Mouse (Mus musculus) telencephalon, adult 2 months (tissue): ENCODE results near the gene Plcb3.

ENCODE experiments used
- DNase-seq: peaks from one replicate; pipeline ENCODE4 v3.0.0-alpha.2; 2011; ENCODE audit warnings: low read depth, low spot score

Plcb3 gene

DNA sequence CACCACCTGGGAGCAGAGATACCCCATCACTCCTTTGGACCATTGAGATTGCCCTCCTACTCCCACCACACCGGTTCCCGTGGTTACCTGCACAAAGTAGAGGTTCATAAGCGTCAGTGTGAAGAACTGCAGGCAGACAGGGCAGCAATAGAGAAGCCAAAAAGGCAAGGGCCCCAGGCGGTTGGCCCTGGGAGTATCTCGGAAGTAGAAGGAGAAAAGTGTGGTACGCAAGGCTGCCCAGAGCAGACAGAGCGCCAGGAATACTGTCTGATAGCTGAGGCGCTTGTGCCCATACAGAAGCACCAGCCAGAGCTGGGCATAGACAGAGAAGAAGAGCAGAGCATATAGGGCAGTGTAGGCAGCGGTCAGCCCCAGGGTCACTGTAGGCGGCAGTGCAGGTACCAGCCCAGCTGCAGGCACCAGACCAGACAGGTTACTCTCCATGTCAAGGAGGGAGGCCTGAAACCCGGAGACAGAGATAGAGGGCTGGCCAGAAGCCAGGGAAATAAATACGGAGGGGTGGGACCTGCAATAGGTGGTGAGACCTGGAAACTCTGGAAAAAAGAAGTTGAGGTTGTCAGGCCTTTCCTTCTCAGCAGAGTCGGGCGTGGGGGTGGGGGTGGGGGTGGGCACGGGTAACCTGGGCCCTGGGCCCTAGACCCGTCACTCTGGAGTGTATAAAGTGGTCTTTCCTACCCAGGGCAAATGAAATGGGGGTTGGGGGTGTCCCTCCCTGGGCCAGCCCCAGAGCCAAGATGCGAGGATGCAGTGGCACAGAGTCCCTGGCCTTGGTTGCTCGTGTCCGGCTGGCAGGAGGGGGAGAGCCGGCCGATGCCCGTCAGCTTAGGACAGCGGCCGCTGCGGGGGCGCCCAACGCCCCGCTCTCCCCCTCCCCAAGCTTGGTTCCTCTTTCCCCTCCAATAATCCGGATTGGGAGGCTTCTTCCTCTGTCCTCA lies 35.6 kb downstream of the Plcb3 start:
- no peak for DNase-seq

DNA sequence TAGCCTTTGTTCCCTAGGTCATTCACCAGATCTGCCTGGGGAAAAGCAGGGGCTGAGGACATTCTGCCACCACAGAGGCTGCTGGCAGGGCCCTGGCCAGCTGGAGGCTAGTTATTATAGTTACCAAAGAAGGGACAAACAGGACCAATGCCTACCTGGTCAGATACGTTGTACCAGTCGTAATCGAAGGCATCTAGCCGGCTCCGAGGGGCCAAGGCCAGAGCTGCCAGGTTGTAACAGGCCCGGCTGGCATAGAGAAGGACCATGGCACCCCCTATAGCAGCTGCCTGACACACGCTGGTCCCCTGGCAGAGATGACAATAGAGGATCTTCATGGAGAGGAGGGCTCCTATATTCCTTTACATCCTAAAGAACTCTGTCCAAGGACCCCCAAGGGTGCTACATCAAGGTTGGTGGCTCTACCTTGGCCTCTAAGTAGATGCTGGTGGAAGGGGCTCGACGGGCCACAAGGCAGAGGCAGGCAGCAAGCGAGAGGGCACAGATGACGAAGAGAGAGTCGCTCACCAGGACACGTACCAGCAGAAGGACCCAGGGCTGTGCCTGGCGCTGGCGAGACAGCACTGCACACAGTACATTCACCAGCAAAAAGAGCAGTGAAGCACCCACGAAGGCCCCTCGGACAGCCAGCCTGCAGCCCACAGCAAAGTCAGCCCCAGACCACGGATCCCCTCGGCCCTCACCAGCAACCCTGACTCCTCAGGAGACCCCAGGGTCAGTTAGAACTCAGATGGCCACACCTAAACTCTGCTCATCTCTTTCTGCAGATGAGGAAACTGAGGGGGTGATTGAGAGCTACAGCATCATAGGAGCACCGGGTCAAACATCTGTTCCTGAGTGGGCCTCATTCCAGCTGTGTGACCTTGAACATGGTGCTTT lies 36.9 kb downstream of the Plcb3 start:
- no peak for DNase-seq

DNA sequence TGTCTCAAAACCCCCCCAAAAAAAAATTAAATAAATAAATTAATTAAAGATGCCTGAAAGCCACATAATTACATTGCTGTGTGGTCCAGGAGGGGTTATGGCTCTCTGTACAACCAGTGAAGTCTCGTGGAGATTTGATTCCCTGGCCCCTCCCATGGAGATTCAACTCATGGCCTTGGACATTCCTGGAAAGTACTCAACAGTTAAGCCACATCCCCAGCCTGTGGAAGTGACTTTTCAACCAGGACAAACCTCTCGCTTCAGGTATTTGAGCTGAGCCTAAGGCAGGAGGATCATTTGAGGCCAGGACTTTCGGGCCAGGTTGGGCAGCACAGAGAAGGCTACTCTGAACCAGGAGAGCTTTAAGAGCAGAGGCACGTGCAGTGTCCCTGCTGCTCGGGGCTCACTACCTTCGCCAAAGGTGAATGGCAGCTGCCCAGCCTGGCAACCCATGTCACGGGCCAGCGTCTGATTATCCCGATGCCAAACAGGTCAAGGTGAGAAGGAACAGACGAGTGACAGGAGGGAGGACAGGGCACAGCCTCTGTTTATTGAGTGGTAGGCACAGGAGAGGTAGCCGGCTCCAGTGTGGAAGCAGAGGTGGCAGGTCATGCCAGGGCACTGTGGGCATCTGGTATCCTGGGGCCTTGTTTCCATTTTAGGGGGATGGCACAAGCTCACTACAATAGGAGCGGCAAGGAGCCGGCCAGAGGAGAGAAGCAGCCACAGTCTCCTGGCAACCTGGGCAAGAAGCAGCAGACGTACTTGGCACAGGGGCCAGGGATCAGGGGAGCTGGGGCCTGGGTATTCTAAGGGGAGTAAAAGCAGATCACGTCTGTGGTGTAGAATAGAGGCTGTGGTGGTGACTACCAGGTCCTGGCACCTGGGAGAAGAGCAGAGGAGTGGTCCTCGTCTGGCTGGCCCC lies 38.5 kb downstream of the Plcb3 start:
- DNase-seq = no peak

DNA sequence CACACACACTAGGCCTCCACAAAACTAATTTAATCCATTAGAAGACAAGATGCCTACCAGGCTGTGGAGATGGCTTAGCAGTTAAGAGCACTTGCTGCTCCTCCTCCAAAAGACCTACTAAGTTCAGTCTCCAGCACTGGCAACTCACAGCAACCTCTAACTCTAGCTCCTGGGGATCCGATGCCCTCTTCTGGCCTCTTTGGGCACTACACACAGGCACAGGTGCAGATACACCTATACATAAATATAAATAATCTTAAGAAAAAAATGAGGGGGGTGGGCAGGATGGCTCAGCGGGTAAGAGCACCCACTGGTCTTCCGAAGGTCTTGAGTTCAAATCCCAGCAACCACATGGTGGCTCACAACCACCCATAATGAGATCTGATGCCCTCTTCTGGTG lies 40.0 kb downstream of the Plcb3 start:
- no peak for DNase-seq

DNA sequence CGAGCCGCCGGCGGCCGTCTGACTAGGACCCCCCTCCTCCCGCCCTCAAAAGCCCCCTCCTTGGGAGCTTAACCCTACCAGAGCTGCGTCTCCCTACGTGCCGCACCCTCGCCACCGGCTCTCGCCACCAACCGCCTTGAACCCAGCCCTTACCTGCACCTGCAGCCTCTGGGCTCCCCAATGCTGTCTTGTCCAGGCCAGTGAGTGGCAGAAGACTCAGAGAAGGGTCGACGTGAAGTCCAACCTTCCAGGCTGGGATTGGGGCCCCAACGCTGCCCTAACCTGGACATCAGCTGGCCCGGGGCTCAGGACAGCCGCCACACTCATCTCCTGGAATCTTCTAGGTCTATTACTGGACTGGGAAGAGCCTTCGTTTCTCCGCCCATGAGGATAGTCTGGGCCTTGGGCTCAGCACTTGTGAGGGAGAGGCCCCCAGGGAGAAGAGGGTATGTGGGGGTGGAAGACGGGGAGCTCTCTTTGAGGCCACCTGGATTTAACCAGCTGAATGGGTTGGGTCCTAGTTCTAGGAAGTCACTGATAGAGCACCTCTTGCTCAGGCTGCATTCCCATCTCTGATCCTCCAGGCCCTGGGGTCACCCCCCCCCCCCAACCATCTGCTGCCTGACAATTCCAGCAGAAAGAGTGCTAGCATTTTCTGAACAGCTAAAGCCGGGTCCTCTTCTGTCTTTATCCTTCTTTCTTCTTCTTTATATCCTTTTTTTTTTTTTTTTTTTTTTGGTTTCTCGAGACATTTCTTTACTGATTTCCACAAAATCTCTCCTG lies 41.9 kb downstream of the Plcb3 start, which contains the start of gene Kcnk4:
Gene Kcnk4, minus strand, starts transcription at position 321 of the 783 bp plus-strand sequence.
- DNase-seq = no peak

DNA sequence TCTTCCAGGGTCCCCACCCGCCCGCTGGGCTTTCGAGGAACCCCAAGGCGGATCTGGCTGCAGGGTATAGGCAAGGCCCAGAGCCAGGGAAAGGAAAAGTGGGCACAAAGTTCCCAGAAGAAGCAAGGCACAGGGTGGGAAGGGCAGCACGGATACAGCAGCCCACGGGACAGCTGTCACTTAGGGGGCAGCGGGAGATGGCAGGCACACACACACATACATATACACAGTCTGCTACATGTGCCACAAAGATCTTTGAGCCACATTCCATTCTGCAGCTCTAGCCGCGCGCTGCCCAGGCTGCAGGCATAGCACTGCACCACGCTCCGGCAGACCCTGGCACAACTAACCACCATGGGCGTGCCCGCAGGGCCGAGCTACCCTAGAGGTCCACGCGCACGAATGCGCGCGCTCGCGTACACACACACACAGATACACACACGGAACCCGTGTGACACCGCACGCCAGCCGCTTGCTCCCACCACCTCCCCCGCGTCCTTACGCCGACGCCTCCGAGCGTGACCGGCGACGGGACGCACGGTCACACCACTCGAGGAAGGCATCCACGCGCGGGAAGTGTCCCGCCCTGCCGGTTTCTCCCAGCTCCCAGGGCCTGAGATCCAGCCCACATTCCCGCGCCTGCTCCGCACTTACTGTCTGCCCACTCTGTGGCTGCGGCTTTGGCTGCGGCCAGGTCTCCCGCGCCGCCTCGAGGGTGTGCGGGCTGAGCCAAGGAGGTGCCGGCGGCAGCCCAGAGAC lies 42.7 kb downstream of the Plcb3 start:
- DNase-seq = no peak

DNA sequence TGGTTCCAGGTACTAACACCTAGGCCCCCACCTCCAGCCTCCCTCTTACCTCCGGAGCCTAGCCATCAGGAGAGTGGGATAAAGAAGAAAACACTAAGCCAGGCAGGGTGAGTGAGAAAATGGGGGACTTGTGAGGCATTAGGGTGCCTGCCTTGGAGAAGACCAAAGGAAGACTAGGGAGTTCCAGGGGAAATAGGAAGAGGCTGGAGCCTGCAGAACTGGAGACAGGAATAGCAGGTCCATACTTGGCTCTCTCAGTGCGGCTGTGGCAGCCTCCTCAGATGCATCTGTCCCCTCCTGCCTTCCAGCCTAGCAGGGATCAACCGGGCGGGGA lies 43.2 kb downstream of the Plcb3 start:
- DNase-seq = no peak

DNA sequence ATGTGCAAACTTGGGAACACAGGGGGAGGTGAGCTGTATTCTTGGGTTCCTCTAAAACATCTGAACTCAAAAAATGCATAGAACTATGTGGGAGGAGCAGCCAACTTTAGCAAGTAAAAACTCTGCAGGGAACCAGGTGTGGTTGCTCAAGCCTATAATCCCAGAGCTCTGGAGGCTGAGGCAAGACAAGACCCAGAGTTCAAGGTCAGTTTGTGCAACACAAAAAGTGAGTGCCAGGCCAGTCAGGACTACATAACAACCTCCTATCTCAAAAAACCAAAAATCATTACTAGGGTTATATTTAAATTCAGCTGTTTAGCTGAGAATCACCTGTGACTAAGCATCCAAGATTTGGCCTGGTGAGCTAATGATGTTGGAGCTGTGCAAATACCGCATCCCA lies 44.3 kb downstream of the Plcb3 start:
- no peak for DNase-seq

DNA sequence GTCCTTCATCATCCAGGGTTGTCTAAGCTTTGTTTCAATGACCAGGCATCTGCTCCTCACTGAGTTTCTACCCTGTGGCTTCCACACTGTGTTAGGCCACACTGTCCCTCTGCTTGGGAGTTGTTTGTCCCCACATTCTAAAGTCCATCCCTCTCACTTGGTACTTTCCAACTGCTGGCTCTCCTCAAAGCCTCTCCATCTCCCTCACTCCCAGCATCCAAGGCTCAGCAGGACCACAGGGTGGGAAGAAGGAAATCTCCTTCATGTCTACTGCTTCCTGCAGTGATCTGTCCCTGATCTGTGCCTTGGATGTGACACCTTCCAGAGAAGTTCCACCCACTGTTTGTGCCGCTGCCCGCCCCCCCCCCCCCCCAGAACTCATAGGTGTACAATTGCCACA lies 45.3 kb downstream of the Plcb3 start:
- no peak for DNase-seq

DNA sequence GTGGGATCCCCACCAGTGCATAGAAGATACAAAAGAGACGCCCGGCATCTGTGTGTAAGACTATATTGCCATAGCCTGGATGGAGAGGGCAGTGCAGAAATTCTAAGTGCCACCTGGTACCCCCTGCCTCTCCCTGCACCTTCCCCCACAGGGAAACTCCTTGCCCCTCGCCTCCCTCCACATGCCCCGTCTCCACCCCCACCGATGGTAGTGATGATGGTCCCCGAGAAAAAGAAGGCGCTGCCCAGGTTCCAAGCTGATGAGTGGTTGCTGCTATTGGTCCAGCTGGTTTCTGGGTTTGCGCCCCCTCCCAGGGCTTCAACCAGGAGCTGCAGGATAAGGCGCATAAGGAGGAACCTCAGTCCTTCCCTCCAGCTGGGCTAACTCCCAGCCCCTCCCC lies 48.2 kb downstream of the Plcb3 start:
- no peak for DNase-seq

DNA sequence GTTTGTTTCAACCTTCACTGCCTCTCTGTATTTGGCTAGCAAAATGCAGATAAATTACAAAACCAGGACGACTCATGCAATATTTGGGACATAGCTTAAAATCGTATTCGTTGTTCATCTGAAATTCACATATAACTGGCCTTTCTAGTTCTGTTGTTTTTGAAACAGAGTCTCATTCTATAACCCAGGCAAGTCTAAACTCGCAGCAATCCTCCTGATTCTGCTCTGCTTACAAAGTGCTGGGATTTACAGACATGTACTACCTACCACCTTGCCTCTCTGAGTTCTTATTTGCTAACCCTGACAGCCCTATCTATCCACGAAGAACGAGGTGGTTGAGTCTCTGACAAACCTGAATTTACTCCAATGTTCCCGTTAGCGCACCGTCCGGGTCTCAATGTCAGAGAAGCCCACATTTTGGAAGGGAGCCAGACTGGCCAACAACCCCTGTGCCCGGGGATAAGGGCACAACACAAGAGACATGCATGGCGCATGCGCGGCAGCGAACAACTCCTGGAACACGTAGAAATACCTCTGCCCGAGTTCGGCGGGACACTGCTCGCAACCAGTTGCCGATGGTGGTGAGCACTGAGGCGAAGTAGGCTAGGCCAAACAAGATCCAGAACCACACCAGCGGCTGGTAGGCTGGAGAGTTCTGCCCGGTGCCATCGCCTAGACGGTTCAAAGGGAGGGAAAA lies 49.6 kb downstream of the Plcb3 start:
- no peak for DNase-seq

DNA sequence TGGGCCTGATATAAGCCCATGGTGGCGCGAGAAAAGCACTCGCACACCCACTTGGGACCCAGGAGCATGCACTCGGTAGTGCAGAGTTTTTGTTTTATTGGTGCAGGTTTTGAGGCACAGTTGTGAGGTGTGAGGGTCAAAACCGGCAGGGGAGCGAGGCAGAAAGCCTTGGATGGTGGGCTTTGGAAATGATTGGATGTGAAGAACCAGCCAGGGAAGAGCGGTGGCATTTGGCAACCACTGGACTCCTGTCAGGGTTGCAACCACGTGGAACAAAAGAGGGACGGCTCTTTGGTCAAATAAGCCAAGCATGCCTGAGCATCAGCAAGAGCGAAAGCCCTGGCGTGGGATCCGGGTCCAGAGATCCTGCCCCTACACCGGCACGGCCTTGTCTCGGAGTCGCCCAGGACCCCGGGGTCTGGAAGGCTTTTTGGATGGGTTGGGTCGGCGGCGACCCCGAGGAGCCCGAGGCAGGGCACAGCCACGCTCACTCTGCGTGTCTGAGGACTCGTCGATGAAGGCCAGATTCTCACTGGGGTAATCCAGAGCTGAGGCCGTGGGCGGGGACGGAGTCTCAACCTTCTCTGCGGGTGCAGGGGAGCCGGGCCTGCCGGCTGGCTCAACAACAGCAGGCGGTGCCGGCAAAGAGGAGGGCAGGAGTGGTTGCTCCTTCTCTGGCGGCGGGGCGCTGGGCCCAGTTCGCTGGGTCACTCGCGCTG lies 50.5 kb downstream of the Plcb3 start:
- DNase-seq = no peak

DNA sequence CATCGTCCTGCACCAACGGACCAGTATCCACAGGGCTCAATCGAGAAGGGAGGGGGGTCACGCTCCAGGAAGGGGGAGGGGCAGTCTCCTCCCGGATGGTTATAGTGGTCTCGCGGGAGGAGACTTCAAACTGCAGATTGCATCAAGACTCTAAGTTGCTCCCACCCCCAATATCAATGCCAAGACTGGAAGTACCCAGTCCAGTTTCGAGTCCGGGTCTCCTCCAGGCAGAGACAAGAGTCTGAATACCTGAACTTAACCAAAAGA lies 51.0 kb downstream of the Plcb3 start, which contains the start of gene Catsperz:
Gene Catsperz, minus strand, starts transcription at position 74 of the 267 bp plus-strand sequence.
- DNase-seq = no peak

DNA sequence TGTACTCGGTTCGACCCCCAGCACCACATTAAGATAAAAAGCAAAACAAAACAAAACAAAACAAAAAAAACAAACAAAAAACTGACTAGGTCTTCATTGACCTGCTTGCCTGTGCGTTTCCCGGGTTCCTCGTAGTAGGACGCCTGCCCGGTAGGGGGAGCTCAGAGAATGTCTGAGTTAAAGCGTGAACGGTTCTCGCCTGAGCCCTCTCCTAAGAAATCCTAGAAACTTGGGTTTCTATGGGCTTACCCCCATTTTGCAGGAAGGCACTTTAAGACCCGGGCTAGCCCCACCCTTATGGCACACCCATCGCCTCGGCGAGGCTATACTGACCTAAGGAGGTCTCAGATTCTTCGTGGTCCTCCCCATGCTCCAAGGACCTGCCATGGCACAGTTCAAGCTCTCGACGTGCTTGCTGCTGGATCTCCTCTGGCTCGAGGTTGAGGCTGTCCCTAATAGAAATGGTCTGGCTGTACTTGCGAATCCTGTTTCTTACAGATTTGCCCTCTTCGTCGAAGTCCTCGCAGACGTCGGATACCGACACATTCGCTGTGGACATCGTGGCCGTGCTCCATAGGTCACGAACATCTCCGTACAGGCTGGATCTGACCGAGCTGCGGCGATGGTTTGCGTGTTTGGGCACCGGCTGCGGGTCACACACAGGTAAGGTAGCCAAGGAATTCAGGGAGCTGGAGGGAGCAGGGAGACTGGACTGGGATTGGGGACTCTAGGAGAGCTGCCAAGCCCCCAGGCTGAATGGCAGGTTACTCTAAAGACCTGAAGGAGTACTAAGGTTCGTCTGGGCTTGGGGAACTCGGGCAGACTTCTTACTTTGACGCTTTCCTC lies 51.6 kb downstream of the Plcb3 start:
- no peak for DNase-seq

DNA sequence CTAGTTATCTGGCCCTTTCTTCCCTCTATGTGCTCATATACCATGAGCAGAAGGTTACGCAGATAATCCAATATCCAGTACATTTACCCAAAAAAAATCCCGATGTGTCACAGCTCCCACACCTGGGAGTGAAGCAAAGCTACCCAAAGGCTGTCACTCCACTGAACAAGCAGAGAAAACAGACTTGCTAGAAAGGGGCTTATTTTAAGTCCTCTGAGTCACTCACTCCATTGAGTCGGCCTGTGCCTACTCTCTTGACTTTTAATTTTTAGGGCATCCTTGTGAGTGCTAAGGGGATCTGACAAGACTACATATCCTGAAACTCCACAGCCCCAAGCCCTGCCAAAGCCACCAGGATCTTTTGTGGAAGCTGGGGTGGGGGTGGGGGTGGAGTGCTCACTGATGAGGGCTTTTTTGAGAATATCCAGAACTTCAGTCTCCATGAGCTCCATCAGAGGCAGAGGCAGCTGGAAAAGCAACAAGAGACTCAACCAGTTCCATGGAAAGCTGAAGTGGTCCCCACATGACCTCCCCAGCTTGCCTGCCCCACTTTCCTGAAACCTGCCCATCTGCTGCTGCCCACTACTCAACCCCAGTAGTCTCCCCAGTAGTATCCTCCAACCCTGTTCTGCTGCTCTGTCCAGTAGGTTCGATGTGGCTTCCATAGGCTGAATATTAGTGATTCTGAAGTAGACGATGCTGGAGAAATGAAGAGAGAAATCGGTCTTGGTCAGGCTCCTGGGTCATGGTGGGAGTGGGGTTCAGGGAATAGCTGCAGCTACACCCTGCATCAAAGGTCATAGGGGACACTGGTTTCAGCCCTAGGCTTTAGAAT lies 53.2 kb downstream of the Plcb3 start:
- no peak for DNase-seq

DNA sequence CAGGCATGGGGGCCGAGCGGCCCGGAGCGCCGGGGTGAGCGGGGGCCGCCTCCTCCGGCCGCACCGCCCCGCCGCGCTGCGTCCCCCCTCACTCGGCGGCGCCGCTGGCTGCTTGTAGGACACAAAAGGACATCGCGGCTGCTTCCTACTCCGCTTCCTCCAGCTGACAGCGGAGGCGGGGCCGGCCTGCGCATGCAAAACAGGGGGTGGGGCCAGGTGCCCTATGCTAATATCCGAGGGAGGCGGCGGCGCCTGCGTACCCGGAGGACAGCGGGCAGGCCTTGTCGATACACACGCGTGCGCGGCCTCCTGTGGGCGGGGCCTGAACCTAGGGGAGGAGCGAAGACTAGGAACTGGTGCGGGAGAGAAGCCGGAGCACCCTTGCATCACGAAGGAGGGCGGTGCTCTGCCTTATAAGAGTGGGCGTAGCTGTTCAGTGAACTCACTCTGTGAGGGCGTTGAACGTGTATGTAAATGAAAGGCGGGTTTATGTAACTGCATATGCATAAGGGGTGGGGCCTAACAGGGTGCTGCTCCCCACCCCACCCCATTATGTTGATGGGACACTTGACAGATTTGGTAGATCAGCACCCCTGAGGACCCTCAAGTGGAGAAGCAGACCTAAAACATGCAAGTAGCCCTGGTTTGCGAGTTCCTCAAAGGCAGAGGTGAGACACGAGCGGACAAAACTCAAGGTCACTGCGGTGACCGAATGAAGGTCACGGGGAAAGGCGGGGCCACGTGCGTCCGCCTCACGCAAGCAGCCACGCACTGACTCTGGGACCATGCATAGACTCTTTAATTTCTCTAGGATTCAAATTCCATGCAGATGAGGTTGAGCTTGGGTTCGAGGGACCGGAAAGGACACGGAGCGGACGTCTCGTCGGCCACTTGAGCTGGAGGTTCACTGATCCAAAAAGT lies 54.4 kb downstream of the Plcb3 start, which contains the start of gene Esrra:
Gene Esrra, minus strand, starts transcription at position 167 of the 921 bp plus-strand sequence.
- peak; percentile 99 for DNase-seq
